Mouse (Mus musculus) lung, adult 2 months (tissue): ENCODE data around the gene Slc7a7. TPM values are rescaled to one million over a fixed set of nuclear protein-coding genes. Genes with fewer than 3 reads are reported as not detected.

Experiments used
- DNase-seq: peaks from one replicate; pipeline ENCODE4 v3.0.0; 2022
- H3K4me1 ChIP-seq: fragments of 200-500 bp; 2 replicates; pipeline ENCODE4 v1.6.1; 2011; ENCODE audit warnings: low read length; ENCODE audit not compliant: control insufficient read depth, insufficient read depth
- H3K4me3 ChIP-seq: fragments of 200-500 bp; replicated peaks from 2 replicates; pipeline ENCODE3; 2011; ENCODE audit warnings: low read depth, mild to moderate bottlenecking, control low read depth, low read length; ENCODE audit errors: extremely low read depth
- CTCF ChIP-seq: fragments of 200-500 bp; IDR thresholded peaks from 2 replicates; pipeline ENCODE4 v1.5.1; 2011; ENCODE audit warnings: mild to moderate bottlenecking, low read length, control low read depth; ENCODE audit not compliant: insufficient read depth
- POLR2A ChIP-seq: fragments of 200-500 bp; IDR thresholded peaks from 2 replicates; pipeline ENCODE4 v1.6.1; 2011; ENCODE audit warnings: low read depth, mild to moderate bottlenecking, control low read depth, low read length, borderline replicate concordance; ENCODE audit errors: extremely low read depth
- WGBS: fragments of 180-500 bp; shearing (Covaris S2); methylation state at CpG from one replicate; pipeline ENCODE4 v1.1.7; 2018; 5-methylcytosine and 5-hydroxymethylcytosine counted together
- polyA plus RNA-seq: library from polyadenylated mRNA; depleted of rRNA; stranded (reverse); fragments of >200 nt; gene quantifications from 2 replicates; pipeline ENCODE4 v1.2.3, GENCODE M21; 2012

Gene Slc7a7
- polyA plus RNA-seq, 1 experiment = 29.2 TPM

- Histone ChIP-seq H3K4me1 (peaks cover 23% of the 10 kb centered on the region), H3K4me3 (peak overlapping the region; percentile 18)
- no peak for DNase-seq
- WGBS = 32% methylated on average over 12 of the region's 12 CpGs
- TF ChIP-seq POLR2A (no peak), CTCF (no peak)
These were observed 16.5 kb upstream of the Slc7a7 start for GRCm38 (mm10) chr14:54433941-54434531.

DNA sequence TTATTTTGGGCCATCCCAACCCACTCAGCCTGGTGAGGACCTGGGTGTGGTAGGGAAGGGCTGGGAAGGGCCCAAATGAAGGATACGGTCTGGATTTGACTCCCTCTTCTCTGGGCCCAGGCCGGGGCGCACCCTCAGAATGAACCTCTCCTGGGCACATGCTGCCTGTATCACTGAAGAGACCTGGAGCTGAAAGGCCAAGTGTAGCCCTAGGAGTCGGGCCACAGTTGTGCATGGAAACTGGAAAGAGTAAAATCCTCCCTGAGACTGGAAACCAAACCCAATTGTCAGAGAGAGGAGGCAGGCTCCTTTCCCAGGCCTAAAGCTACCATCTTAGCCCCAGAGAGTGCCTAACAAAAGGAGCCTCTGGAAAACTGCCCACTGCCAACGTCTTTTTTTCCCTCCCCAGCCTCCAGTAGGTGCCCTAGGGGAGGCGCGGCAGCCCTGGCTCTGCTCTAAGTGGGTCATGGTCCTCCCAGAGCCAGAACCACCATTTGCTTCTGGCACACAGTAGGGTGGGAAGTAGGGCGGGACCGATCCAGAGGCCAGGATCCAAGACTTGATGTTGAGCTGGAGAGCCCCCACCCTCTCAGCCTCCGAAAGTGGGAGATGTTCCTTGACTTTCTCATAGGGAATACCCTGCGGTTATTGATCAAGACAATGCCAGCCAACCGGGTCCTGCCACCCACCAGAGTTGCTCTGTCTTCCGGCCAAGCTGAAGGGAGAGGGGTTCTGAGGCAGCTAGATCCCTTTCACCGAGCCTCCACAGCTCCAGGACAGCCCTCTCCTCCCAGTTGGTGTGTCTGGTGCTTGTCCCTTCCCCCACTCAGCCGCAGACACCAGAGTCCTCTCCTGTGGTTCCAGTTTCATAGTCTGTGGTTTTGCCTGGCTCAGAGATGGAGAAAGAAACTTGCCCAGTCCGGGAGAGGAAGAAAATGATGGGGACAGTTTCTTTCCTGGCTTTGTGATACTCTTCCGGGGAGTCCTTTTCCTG is 15.6 kb upstream of the Slc7a7 start:
- 14% methylated on average over 17 of the region's 17 CpGs for WGBS
- DNase-seq = no peak
- peaks cover 23% of the 10 kb centered on the region for H3K4me1 ChIP-seq
- peak overlapping the region; percentile 75 for H3K4me3 ChIP-seq
- TF ChIP-seq POLR2A (no peak; the same call in 1 of the 2 replicates), CTCF (no peak)

GRCm38 (mm10) chr14:54432078-54432836 is 14.7 kb upstream of the Slc7a7 start:
- DNase-seq = peak; percentile 64
- 5% methylated on average over 54 of the region's 54 CpGs for WGBS
- Histone ChIP-seq H3K4me3 (peak overlapping the region; percentile 75), H3K4me1 (peaks cover 23% of the 10 kb centered on the region)
- TF ChIP-seq CTCF (no peak), POLR2A (peak; percentile 53; the same call in 1 of the 2 replicates)

GRCm38 (mm10) chr14:54431334-54432077 is 13.9 kb upstream of the Slc7a7 start, which contains the start of gene Mmp14:
Gene Mmp14 (plus strand): TSS chr14:54431612.
- H3K4me1 ChIP-seq = peaks cover 23% of the 10 kb centered on the region
- TF ChIP-seq POLR2A (peak; percentile 41; the same call in 1 of the 2 replicates), CTCF (no peak)
- peak within 1 kb of the TSS; percentile 75 for H3K4me3 ChIP-seq
- DNase-seq = peak; percentile 68
- WGBS = 1% methylated on average over 49 of the region's 49 CpGs

GRCm38 (mm10) chr14:54430406-54431145 is 13.0 kb upstream of the Slc7a7 start:
- WGBS = 18% methylated on average over 18 of the region's 18 CpGs
- H3K4me3 ChIP-seq = peak overlapping the region; percentile 75
- H3K4me1 ChIP-seq = peaks cover 25% of the 10 kb centered on the region
- DNase-seq = no peak
- TF ChIP-seq POLR2A (0 out of 2 replicates have a peak, but pooled peaks have one; percentile 16), CTCF (no peak)

DNA sequence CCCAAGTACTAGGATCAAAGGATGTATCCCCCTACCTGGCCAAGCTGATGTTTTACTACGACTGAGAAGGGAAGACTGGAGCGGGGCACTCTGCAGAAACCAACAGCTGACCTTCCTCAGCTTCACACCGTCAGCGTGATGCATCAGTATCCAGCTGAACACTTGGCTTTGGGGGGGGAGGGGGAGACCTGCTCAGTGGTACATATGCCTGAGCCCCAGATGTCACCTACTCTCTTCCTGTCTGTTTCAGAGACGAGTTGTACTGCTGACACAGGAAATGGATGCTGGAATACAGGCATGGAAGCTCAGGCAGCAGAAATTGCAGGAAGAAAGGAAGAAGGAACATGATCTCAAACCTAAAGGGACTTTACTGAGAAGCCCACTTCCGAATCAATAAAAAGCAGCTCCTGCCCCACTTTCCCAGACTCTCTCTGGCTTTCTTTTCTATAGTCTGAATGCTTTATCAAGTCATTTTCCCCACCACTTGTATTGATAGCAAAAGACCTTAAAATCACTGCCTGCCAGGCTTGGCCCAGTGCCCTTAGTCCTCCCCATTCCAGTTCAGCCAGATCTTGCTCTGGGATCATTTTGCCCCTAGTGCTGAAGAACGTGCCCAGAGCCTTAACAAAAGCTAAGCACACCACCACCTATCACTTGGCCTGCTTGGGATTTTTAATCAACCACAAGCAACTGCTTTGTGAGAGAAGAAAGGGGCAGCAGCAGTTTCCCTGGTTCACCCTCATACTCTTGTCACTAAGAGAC is 11.9 kb upstream of the Slc7a7 start:
- no peak for DNase-seq
- WGBS = 32% methylated on average over 7 of the region's 7 CpGs
- Histone ChIP-seq H3K4me3 (no peak overlapping the region), H3K4me1 (peaks cover 25% of the 10 kb centered on the region)
- TF ChIP-seq CTCF (no peak), POLR2A (no peak)

- Histone ChIP-seq H3K4me1 (peaks cover 18% of the 10 kb centered on the region), H3K4me3 (no peak overlapping the region)
- TF ChIP-seq CTCF = no peak
- no peak for TF ChIP-seq POLR2A
- no peak for DNase-seq
- 81% methylated on average over 5 of the region's 5 CpGs for WGBS
These were observed 10.8 kb upstream of the Slc7a7 start for GRCm38 (mm10) chr14:54428421-54428820.
